Mouse (Mus musculus): ENCODE measurements at regions not wholly inside any gene's neighbourhood (a gene's known extent, or its start where the extent isn't known, plus 50 kb on each side); places are given as distances from the start of the nearest gene placed in this dataset.

DNA sequence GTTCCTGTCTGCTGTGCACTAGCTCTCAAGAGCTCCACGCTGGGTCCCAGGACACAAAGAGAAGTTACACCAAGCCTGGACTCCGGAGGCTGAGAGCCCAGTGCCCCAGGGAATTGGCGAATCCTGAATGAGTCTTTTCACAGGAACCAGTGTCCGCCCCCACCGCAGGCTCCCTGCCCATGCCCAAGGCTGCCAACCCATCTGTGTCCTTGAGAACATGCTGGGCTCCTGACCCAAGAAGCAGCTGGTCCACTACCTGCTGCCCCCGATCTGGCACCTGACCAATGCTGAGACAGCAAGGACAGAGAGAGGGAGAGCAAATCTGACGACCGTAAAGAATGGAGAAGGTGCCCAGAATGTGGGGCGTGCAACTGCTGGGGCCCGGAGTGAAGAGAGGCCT is 85.2 kb upstream of the Cplx2 start:
- peak; percentile 81 for DNase-seq (ENCODE audit: low read depth)
- TF ChIP-seq POLR2A (IDR thresholded peaks at IDR 0.05; ENCODE audit: borderline replicate concordance, extremely low read depth, insufficient read depth, insufficient read length, poor library complexity, severe bottlenecking) (no peak), CTCF (IDR thresholded peaks at IDR 0.05; ENCODE audit: borderline replicate concordance, extremely low read depth, insufficient read depth, insufficient read length) (no peak)

DNA sequence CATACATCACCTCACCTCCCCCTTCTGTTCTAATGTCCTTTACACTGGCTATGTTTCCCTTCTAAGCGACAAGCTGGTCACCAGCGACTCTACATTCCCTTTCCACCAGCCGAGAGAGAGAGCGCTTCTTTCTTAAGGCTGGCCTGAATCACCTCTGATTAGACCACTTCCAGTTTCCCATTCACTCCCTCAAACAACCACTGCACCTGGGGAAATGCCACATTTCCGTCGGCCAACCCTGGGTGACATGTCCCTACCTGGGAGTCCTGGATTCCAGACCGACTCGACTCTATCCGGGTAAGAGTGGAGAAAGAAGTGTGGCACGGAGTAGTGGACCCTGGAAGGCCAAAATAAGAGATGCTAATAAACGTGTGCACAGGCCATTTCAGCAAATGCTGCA is 84.5 kb upstream of the Cplx2 start:
- DNase-seq (ENCODE audit: low read depth): no peak
- TF ChIP-seq CTCF (IDR thresholded peaks at IDR 0.05; ENCODE audit: borderline replicate concordance, extremely low read depth, insufficient read depth, insufficient read length) (no peak), POLR2A (IDR thresholded peaks at IDR 0.05; ENCODE audit: borderline replicate concordance, extremely low read depth, insufficient read depth, insufficient read length, poor library complexity, severe bottlenecking) (no peak)

DNA sequence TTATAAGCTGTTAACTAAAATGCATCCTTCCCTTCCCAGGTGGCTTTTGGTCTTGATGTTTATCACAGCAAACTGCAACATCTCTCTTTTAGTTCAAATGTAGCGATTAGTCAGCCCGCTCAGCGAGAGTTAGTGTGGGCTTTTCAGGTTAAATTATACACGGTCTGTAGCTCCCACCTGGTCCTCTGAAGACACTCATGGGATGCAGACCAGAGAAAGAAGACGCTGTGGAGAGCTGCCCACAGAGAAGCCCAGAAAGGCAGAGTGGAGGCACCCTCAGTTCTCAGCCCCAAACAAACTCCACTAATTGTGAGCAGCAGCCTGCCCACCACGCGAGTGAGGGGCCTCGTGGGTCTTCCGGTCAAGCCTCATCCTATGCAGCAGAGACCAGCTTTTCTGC is 81.1 kb upstream of the Cplx2 start:
- DNase-seq (ENCODE audit: low read depth): no peak
- TF ChIP-seq CTCF (IDR thresholded peaks at IDR 0.05; ENCODE audit: borderline replicate concordance, extremely low read depth, insufficient read depth, insufficient read length): no peak
- TF ChIP-seq POLR2A (IDR thresholded peaks at IDR 0.05; ENCODE audit: borderline replicate concordance, extremely low read depth, insufficient read depth, insufficient read length, poor library complexity, severe bottlenecking): no peak

- DNase-seq (ENCODE audit: low read depth): no peak
- TF ChIP-seq POLR2A (IDR thresholded peaks at IDR 0.05; ENCODE audit: borderline replicate concordance, extremely low read depth, insufficient read depth, insufficient read length, poor library complexity, severe bottlenecking): no peak
- TF ChIP-seq CTCF (IDR thresholded peaks at IDR 0.05; ENCODE audit: borderline replicate concordance, extremely low read depth, insufficient read depth, insufficient read length): no peak
Observed at GRCm38 (mm10) chr13:54292394-54292793, 78.8 kb upstream of the Cplx2 start.

DNA sequence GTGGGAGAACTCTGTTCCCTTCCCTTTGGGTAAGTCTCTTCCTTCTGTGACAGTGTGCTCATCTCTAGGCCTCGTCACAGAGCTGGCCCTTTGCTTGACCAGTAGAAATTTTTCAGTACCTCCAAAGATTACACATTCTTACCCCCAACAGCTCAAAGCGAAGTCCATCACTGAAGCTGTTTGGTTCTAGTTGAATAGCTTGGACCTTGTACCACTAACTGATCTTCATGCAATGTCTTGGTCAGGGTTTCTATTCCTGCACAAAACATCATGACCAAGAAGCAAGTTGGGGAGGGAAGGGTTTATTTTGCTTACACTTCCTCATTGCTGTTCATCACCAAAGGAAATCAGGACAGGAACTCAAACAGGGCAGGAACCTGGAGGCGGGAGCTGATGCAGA is 78.1 kb upstream of the Cplx2 start:
- DNase-seq (ENCODE audit: low read depth): no peak
- no peak for TF ChIP-seq CTCF (IDR thresholded peaks at IDR 0.05; ENCODE audit: borderline replicate concordance, extremely low read depth, insufficient read depth, insufficient read length)
- TF ChIP-seq POLR2A (IDR thresholded peaks at IDR 0.05; ENCODE audit: borderline replicate concordance, extremely low read depth, insufficient read depth, insufficient read length, poor library complexity, severe bottlenecking): no peak

DNA sequence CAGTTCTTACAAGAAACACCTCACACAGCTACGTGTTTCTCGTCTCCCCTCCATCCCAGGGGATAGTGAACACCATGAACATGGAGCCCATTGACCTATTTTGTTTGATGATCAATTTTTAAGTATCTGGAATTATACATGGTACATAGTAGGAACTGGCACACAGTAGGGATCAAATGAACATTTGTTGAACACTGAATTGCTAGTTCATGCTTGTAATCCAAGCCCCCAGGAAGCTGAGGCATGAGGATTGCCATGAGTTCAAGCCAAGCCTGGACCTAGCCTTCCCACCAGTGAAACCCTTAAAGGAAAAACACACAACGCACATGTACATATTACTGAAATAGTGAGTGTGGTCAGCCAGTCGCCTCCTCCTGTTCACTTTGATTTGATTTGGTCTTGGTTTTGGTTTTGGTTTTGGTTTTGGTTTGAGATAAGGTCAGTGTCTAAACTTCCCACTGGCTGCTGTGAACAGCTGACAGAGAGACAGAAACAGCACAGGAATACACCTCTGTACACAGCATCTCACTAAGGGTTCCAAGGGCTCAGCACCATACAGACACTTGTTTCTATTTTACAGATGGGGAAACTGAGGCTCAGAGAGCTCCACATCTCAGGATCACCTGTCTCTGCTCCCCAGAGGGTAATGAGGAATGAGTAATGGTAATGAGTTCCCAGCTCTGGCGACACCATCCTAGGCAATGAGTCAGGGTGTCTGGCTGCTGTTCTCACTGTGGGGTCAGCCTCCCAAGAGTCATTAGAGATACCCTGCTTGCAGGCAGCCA is 75.5 kb upstream of the Cplx2 start:
- TF ChIP-seq CTCF (IDR thresholded peaks at IDR 0.05; ENCODE audit: borderline replicate concordance, extremely low read depth, insufficient read depth, insufficient read length) (no peak), POLR2A (IDR thresholded peaks at IDR 0.05; ENCODE audit: borderline replicate concordance, extremely low read depth, insufficient read depth, insufficient read length, poor library complexity, severe bottlenecking) (no peak)
- DNase-seq (ENCODE audit: low read depth): no peak

- no peak for DNase-seq (ENCODE audit: low read depth)
- TF ChIP-seq POLR2A (IDR thresholded peaks at IDR 0.05; ENCODE audit: borderline replicate concordance, extremely low read depth, insufficient read depth, insufficient read length, poor library complexity, severe bottlenecking) (no peak), CTCF (IDR thresholded peaks at IDR 0.05; ENCODE audit: borderline replicate concordance, extremely low read depth, insufficient read depth, insufficient read length) (no peak)
Observed at GRCm38 (mm10) chr13:54296260-54296555, 74.9 kb upstream of the Cplx2 start.

- TF ChIP-seq CTCF (IDR thresholded peaks at IDR 0.05; ENCODE audit: borderline replicate concordance, extremely low read depth, insufficient read depth, insufficient read length) (no peak), POLR2A (IDR thresholded peaks at IDR 0.05; ENCODE audit: borderline replicate concordance, extremely low read depth, insufficient read depth, insufficient read length, poor library complexity, severe bottlenecking) (no peak)
- no peak for DNase-seq (ENCODE audit: low read depth)
Observed at GRCm38 (mm10) chr13:54298851-54299250, 72.3 kb upstream of the Cplx2 start.

DNA sequence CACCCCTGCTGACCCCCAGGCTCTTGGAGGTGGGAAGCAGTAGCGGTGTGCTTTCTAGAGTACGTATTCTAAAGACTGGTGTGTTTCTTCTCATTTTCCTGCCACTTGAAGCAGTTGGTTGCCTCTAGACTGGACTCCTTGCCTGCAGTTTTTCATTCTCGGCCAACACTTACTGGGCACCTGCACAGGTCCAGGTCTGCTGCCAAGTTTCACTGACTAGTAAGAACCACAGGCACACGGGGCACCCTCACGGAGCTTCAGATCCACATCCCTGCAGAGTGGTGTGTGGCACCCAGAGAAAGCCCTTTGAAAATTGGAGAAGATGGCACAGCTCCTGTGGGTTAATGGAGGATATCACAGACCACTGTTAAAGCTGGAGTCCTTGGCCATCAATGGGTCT is 71.9 kb upstream of the Cplx2 start:
- DNase-seq (ENCODE audit: low read depth): no peak
- no peak for TF ChIP-seq CTCF (IDR thresholded peaks at IDR 0.05; ENCODE audit: borderline replicate concordance, extremely low read depth, insufficient read depth, insufficient read length)
- TF ChIP-seq POLR2A (IDR thresholded peaks at IDR 0.05; ENCODE audit: borderline replicate concordance, extremely low read depth, insufficient read depth, insufficient read length, poor library complexity, severe bottlenecking): no peak

DNA sequence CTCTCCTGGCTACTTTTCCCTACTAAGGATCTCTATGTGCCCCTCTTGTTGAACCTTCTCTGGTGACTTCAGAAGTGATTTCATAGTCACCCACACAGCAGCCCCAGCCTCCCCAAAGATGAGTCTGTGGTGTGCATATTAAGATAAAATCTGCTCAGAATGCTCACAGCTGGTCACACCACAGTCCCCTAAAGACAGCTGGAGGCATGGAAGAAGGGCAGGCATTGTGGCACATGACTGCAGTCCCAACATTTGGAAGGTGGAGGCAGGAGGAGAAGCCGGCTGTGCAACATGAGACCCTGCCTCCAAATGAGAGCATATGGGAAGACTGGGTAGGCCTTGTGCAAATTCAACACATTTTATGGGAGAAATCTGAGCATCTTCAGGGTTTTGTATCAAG is 70.0 kb upstream of the Cplx2 start:
- DNase-seq (ENCODE audit: low read depth): no peak
- TF ChIP-seq CTCF (IDR thresholded peaks at IDR 0.05; ENCODE audit: borderline replicate concordance, extremely low read depth, insufficient read depth, insufficient read length) (no peak), POLR2A (IDR thresholded peaks at IDR 0.05; ENCODE audit: borderline replicate concordance, extremely low read depth, insufficient read depth, insufficient read length, poor library complexity, severe bottlenecking) (no peak)

- TF ChIP-seq CTCF (IDR thresholded peaks at IDR 0.05; ENCODE audit: borderline replicate concordance, extremely low read depth, insufficient read depth, insufficient read length) (no peak), POLR2A (IDR thresholded peaks at IDR 0.05; ENCODE audit: borderline replicate concordance, extremely low read depth, insufficient read depth, insufficient read length, poor library complexity, severe bottlenecking) (no peak)
- DNase-seq (ENCODE audit: low read depth): no peak
Observed at GRCm38 (mm10) chr13:54301677-54302076, 69.5 kb upstream of the Cplx2 start.

DNA sequence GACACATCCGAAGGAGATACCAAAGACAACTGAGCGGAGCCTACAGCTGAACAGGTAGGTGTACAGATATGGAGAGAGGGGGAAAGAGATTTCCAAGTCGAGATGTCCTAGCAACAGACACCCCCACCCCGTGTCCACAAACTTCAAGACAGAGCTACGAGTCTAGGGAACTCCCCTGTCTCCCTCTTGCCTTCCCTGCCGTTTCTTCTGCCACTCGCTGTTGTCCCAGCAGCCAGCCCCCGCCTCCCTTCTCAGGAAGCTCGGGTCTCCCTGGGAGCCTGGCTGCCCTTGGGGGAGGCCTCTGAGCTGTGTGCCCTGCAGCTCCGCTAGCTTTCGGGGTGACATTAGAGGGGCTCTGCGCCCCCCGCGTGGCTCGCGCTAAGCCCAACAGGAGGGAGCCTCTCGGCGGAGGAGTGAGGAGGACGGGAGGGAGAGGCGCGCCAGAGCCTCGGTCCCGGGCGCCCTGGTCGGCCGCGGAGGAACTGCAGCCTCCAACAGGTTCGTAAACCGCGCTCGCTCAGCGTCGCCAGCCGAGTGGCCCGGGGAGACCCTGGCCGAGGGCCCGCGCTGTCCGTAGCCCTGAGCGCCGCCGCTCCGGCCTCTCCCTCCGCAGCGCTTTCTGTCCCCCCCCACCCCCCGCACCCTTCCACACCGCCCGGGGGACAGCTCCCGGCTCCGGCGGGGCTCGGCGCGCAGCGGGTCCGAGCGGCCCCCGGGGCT is 68.6 kb upstream of the Cplx2 start:
- DNase-seq (ENCODE audit: low read depth): peak; percentile 68
- TF ChIP-seq POLR2A (IDR thresholded peaks at IDR 0.05; ENCODE audit: borderline replicate concordance, extremely low read depth, insufficient read depth, insufficient read length, poor library complexity, severe bottlenecking): peak; percentile 38; the same call in 1 of the 2 replicates
- TF ChIP-seq CTCF (IDR thresholded peaks at IDR 0.05; ENCODE audit: borderline replicate concordance, extremely low read depth, insufficient read depth, insufficient read length): no peak; the same call in 1 of the 2 replicates

All from brain, embryonic 14.5 days (tissue).